Mouse (Mus musculus) left cerebral cortex, adult 9 months (tissue): ENCODE data around the gene Dnajb4.
A peak's percentile ranks its signal among the peaks of the same experiment; 100 is the strongest.
"Not testable (repeated sequence)": the region's sequence is repeated elsewhere in the genome, so short reads cannot be mapped to it uniquely, and the experiment has no call there.

ENCODE experiments used
- DNase-seq, 2 experiments: peaks; one replicate each; pipeline ENCODE4 v3.0.0; 2022; ENCODE audit warnings: low spot score in 2 of 2

Dnajb4 gene

DNA sequence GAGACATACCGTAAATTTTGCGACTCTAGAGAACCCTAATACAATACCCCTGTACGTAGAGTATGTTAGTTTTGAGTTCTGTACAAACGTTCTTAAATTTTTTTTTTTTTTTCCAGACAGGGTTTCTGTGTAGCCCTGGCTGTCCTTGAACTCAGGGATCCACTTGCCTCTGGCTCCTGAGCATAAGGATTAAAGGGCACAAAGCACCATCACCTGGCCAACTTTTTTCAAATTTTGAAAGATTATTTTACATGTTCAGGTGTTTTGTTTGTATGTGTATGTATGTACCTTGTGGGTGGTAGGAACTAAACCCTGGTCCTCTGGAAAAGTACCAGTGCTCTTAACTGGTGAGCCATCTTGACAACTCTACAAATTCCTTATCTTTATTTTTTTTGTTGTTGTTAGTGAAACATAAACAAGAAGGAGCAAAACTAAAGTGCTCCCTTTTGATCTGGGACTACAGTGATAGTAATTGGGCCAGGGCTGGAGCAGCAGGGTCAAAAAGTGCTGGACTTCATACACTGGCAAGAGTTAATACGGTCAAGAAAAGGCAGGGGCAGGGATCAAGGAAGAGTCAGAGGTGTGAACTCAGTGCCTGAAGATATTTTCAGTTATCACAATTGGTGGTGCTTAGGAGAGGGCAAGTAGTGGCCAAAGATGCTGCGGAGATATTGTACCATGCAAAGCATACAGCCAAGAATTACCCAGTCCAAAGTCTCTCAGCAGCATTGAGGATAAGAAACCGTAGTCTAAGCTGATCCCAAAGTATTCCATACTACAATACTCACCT lies 1.8 kb downstream of the Dnajb4 start:
- no peak for DNase-seq

DNA sequence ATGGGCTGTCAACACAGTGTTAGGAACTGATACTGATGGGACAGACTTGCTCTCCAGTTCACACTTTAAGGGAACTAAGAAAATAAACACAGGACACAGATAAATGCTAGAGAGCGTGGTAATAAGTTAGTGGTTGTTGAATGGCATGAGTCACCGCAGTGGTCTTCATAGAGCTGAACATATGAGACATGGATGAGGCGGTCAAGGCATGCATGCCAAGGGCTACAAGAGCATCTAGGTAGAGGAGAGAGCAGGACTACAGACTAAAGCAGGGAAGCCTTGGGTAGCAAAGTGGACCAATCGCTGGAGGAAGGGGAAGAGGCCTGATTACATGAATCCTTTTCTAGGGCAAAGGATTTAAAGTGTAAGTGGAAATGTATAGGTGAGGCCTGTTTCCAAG lies 2.9 kb downstream of the Dnajb4 start:
- DNase-seq, result no peak

DNA sequence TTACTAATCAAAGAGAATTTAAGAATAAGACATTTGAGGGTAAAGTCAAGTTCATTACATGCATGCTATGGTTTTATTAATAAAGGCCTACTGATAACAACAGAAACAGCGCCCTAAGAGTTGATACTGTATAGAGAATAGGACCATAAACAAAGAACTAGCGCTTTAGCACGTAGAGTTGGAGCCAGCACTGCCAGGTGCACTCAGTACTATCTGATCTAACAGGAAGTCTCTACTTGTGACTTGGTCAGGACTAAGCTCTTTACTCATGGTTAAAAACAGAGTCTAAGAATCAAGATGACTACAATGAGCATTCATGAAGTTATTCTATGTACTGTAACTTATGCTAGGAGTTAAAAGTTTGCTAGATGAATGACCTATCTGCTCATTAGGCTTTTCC lies 5.5 kb downstream of the Dnajb4 start:
- no peak for DNase-seq

DNA sequence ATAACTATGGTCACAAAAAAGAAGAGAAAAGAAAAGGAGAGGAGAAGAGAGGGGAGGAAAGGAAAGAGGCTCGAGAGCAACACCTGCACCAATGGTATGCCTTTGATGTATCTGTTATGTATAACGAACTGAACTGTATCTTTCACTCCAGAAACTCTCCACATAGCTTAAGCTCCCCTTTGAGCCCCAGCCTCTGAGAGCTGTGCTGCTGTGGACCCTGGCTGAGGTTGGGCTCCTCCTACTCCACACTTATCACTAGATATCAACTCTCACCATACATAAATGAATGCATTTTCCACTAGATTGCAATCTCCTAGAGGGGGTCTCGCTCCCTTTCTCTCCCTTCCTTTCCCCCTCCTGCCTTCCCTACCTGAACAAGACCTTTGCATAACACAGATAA lies 6.1 kb downstream of the Dnajb4 start:
- DNase-seq, result no peak

DNA sequence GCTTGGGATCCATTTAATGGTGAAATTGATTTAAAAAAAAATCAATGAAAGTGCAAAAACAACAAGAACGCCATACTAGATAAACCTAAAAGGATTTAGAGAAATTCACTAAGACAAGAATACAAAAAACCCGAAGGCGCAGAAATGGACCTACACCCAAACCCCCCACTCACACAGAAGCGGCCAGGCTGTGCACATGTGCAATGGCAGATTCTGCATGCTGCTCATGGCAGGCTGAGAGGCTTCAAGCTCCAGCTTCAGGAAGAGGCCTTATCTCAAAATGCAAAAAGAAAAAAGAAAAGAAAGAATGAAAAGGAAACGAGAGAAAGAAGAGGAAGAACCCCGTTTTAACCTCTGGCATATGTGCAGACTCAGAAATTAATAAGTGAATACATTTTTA lies 6.7 kb downstream of the Dnajb4 start:
- DNase-seq, result no peak

DNA sequence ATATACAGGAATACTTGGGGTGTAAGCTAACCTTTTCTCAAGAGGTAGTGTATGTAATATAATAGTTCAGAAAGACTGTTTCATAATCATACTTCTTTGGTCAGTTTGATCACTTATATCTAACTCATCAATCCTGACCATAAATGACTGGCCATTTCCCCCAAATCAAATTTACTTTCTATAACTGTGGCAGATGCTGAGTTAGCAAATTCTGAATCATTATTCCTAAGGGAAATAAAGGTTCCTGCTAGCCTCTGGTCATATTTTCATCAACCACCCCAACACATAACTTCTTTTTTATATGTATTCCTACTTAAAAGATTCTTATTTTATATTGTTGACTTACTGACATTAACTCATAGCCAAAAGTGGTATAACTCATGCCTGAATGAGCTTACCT lies 7.2 kb downstream of the Dnajb4 start:
- no peak for DNase-seq

DNA sequence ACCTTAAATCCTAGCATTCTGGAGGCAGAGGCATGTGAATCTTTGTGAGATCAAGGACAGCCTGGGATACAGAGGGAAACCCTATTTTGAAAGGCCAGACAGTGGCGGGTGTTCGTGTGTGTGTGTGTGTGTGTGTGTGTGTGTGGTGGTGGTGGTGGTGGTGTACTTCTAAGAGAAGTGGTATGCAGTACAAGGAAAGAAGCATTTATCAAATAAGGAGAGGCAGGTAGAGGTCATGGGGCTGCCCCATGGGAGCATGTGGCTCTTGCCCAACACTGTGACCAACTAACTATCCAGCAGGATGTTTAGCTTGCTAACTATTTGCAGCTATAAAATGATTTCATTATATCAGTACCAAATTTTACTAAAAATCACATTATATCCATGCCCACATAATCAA lies 8.5 kb downstream of the Dnajb4 start:
- DNase-seq, result no peak

DNA sequence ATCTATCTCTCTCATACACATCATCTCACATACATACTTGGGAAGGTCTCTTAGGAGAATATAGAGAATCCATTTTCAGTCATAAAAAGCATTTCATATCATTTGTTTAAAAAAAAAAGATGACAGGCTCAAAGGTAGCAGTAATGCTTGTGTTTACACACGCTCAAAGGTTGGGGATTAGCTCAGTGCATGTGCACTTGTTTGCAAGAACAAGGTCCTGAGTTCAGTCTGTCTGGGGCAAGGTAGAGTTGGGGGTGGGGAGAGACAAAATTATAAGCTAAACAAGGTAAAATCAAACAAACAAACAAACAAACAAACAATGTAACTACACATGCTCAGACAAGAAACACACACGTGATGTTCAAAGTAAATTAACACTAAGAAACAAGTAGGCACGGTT lies 8.9 kb downstream of the Dnajb4 start:
- DNase-seq, result no peak

DNA sequence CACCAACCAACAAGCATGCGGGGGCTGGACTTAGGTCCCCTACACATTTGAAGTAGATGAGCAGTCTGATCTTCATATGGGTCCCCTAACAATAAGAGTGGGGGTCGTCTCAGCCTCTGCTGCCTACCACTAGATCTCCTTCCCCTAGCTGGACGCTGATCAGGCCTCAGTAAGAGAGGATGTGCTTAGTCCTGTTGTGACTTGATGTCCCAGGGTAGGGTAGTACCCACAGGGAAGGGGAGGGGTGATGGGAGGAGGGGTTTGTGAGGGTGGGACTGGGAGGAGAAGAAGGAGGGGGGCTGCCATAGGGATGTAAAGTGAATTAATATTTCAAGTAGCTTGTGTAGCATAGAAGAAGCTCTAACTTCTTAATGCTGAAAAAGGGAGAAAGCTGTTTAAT lies 11.0 kb downstream of the Dnajb4 start:
- no peak for DNase-seq

DNA sequence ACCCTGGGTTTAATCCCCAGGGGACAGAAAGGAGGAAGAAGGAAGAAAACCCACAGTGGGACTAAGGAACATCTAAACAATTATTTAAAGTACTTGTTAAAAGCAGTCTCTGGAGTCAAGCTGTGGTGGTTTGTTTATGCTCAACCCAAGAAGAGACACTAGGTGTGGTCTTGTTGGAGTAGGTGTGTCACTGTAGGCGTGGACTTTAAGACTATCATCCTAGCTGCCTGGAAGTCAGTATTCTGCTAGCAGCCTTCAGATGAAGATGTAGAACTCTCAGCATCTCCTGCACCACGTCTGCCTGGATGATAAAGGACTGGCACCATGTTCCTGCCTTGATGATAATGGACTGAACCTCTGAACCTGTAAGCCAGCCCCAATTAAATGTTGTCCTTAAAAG lies 12.9 kb downstream of the Dnajb4 start:
- not testable (repeated sequence) for DNase-seq

DNA sequence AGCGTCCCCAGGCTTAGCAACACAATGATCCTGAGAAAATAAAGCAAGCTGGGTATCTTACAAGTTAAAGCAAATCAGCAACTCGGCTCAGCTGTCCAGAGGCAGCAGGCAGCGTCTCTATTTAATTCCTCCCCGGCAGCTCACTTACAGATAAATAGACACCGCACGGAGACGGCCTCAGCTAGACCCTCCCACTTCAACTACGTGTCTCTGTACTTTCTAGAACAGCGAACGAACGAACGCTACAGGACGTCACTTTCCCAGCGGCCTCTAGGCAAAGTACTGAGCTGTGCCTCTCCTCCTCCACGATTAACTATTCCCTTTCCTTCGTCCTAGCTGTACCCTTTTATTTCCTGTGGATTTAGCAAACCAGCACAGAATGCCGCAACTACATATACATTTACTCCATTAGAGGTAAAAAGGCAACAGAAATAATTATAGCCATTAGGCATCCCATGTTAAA lies 16.4 kb downstream of the Dnajb4 start:
- peak; percentile 82 to 93 for DNase-seq

DNA sequence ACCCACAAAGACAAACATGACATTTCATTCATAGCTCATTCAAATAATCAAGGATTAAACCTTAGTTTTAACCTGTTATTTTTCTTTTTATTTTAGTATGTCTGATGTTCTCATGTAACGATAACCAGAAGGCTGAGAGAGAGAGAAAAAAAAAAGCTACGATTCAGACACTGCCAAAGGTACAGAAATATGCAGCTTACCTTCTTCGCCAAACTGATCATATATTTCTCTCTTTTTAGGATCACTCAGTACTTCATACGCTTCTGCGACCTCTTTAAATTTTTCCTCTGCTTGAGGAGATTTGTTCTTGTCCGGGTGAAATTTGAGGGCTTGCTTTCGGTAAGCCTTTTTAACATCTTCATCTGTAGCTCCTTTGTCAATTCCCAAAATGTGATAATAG lies 16.9 kb downstream of the Dnajb4 start:
- no peak for DNase-seq

DNA sequence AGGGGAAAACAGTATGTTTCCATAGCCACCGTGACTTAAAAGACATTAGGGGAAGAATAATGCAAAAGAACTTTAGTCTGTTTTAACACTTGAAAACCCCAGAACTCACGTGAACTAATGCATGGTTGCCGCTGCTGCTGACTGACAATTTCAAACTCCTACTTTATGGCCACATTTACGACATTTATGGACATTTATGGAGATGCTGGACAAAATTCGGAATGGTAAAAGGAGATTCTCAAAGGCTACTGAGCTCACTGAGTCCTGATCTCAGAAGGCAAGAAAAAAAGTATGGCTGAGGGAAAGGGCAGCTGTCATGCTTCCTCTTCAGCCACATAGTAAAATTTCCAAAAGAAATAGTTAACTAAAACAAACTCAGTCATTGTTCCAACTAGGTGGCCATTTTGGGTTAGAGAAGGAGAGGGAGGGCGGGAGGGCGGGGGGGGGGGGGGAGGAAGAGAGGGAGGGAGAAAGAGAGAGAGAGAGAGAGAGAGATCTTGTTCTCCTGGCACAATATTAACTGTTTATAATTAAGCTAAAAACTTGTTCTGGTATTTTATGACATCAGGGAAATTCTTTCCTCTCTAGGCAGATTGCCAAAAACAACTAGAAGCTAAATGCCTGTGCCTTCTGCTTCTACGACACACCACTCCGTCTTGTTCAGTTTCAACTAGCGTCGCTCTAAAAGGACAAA lies 17.7 kb downstream of the Dnajb4 start:
- DNase-seq, result no peak

DNA sequence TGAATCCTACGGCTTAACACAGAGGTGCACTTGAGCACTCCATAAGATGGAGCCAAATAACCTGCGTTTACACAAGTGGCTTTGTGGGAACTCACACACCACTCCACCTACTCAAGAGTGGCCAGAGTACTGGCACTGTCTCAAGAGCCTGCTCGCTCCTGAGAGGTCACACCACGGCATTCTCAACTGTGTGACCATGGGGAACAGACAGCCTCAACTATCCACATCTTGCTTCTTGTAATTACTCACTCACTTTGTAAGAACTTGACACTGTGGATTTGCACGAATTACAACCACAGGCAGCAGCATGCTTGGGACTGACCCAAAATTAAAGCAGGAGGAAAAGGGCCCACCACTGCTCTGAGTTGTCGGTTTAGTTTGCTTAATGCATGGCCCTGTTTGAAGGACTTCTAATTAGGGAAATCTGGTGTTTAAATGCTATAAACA lies 18.3 kb downstream of the Dnajb4 start:
- DNase-seq, result no peak

DNA sequence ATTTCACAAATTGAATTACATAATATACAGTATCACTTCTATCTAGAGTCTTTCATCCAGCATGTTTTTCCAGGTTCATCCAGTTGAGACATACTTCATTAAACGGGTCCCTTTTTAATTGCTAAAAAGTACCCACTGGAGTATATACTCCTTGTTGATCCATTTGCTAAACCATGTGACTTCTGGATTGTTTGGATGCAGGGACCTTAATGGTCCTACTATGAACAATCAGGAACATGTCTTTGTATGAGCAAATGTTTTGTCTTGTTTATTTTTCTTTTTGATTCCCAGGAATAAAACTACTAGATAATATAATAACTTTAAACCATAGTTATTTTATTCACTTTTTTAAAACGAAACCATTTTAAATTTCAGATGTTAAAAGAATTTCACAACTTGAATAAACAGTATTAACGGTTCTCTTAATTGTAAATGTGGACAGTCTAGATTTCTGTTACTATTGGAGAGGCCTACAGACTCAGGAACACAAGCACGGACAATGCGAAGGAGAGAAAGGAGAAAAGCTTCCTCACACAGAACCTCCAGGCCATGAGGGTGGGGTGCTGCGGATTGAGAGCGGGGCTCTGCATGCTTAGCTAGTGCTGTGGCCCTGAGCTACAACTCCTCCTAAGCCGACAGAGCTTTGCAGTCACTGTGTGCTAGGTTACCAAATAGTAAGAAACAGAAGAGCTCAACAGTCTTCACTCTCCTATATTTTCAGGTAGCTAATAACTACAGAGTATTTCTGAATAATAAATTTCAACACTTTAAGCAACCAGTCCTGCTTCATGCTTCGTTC lies 19.2 kb downstream of the Dnajb4 start:
- no peak for DNase-seq

DNA sequence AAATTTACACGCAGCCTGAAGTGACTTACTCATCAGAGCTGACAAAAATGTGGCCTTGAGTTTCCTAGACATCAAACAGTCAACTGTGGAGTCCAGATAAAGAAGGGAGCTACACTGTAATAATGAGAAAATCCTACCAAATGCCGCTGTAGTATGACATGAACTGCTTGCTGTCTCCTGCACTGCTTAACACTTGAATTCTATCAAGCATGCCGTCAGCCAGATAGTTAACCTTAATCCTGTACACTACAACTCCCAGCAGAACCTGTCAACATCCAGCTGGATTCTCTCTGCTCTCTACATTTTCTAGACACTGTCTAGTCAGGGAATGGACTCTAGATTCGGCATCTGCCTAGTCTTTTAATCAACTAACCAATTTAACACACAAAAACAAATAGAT lies 20.8 kb downstream of the Dnajb4 start:
- DNase-seq, result no peak

DNA sequence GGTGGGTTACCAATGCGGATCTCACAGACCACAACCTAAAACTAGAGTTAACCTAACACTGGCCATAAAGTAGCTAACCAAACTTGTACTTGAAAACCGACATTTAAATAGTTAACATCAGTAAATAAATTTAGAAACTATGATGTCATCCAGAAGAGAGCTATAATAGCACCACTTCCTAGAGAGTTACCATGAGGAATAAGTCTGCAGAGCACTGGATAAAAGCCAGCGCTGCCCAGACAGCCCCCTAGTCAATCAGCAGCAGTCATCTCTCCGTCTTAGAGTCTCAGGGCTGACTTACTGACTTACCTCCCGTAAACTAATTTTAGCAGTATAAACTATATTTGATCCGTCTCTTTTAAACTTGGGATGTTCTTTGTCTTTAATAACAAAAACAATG lies 24.0 kb downstream of the Dnajb4 start:
- DNase-seq, result no peak

DNA sequence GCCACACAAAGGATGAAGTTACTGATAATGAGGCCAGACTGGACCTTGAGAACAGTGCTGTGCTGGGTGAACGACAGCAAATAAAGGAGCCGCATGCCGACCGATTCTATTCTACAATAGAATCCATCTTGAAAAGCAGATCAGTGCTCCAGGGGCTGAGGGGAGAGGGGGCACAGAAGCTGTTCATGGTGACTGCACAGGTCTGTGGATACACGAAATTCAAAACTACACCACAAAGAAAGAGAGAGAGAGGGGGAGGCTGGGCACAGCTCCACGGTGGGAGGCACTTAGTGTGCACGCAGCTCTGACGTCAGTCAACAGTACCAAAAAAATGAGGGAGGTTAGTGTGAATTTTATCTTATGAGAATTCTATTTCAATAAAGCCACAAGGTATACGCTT lies 26.6 kb downstream of the Dnajb4 start:
- no peak for DNase-seq

DNA sequence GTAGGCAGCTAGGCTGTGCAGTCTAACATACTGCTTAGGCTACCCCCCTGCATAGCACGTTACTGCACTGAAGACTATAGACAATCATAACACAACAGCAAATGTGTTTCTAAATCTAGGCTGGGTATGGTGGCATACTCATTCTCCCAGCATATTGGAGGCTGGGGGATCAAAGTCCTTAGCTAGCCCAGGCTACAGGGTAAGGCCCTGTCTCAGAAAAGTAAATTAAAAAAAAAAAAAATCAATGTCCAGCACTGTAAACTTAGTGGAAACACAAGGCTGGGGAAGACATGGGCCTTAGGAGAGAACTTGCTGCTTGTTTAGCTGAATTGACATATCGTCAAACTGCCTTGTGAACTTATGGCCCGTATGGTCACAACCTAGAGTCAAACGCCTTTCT lies 29.5 kb downstream of the Dnajb4 start:
- DNase-seq, result no peak

DNA sequence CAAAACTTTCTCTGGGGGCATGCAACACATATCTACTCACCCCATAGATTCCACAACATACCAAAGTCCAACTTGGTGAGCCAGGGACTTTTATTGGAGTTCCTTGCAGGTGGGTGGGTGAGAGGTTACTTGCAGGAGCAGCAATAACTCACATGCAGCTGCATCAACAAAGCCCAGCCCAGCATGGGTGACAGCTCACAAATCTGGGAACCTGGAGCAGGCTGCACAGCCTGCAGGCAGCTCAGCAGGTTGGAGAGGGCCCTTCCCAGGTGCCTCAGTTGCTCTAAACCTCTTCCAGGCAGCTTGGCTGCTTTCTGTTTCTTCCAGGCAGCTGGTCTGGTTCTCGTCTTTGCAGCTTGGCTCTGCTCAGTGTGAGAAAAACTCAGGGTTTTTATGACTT lies 30.8 kb downstream of the Dnajb4 start:
- no peak for DNase-seq

DNA sequence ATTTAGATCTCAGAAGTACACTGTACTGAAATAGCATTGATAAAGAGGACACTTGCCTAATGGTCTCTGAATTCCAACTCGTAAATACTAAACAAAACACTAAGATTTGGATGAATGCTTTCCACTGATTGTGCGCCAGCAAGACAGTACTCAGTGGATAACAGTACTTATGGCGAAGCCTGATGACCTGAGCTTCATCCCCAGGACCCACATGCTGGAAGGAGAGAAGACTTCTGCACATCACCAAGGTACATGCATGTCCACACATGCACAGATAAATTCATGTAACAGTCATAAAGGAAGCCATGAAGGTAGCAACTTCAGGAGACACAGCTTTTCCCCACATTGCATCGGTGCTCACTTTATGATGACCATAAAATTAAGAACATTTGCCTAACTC lies 31.3 kb downstream of the Dnajb4 start:
- no peak for DNase-seq

DNA sequence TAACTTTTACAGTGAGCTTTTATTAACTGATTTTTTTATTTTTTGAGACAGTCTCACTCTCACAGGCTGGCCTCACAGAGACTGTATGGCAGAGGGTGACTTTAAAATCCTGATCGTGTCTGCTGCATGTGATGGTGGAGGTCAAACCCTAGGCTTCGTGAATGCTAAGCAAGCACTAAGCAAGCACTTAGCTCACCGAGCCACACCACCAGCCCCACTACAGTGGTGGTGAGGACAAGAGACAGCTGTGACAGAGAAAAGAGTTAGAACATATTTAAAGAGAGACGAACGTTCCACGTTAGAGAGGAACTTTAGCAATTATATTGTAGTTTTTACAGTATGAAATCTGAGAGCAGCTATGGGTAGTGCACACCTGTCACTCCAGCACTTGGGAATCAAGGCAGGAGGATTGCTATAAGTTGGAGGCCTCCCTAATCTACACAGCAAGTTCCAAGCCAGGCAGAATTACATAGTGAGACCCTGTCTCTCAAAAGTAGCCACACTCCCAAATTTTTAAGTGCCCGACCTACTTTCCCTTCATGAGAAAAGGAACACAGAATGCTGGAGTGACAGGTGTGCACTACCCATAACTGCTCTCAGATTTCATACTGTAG lies 37.7 kb downstream of the Dnajb4 start:
- no peak for DNase-seq
